Mouse (Mus musculus) lung, postnatal 14 days (tissue): Measurements from ENCODE around the gene Dpm3.
A peak's percentile ranks its signal among the peaks of the same experiment; 100 is the strongest.

ENCODE experiments used
- DNase-seq: peaks from one replicate; pipeline ENCODE4 v3.0.0; 2021

Gene Dpm3

DNA sequence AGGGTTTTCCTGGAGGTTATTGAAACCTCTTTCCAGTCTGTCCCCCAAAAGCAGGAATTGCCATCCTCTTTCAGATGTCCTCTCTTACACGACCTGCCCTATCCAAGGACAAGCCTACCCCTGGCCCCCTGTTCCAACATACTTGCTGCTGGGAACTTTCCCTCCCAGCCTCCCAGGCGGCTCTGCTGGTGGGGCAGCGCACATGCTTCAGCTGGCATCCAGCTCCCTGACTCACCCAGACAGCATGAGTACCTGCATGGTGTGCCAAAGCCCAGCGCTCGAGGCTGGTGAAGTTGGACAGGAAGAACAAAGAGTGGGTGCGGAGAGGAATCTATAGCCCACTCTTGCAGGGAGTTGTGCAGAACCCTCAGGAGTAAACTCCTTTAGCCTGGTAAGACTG is 11.7 kb downstream of the Dpm3 start:
- DNase-seq = peak; percentile 42

- DNase-seq = peak; percentile 35
These were observed 12.6 kb downstream of the Dpm3 start for GRCm38 (mm10) chr3:89271760-89272159.

GRCm38 (mm10) chr3:89276061-89276460 is 16.9 kb downstream of the Dpm3 start:
- no peak for DNase-seq

DNA sequence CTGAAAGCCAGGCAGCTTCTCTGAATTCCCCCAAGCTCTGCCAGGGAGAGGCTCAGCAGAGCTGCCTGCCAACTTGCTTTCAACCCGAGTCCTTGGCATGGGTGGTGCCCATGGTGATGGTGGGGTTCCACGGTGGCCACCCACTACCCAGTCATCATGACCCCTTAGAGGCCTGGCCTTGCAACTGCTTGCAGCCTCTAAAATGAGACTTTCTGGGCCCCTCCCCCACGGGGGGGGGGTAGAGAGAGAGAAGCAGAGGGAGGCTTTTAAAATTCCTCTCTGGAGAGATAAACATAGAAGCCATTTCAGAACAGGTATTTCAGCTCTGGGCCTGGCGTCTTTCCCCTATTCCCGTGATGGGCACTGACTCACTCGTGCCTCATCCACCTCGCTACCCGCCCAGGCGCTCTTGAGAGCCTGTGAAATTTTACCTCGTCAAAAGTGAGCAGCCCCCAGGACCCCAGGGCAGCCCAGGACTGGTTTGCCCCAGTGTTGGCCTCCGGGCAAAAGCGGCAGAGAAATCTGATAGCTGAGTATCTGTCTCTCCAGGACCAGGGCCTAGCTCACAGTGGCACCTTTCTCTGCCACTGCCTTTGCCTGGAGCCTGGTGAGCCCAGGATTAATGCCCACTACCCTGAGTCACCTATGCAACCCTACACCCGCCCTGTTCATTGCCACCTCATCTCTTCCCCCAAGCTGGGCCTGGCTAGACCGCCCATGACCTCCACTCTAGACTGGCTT is 18.3 kb downstream of the Dpm3 start:
- peak; percentile 54 for DNase-seq

DNA sequence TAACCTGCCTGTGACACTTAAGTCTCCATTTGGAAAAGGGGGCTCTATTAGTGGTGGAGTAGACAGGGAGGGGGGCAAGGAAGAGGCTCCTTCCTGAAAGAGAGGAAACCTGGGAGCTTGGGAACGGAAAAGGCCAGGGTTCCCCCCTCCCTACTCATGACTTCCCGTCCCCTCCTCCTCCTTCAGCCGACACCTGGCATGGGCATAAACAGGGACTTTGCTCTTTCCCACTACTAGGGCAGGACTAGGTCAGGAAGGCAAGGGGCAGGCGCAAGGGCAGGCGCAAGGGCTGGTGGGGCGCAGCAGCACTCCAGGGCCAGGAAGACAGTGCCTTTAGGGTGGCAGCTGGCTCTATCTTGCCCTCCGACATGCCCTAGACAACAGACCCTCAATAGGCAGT is 18.9 kb downstream of the Dpm3 start:
- DNase-seq = peak; percentile 65

DNA sequence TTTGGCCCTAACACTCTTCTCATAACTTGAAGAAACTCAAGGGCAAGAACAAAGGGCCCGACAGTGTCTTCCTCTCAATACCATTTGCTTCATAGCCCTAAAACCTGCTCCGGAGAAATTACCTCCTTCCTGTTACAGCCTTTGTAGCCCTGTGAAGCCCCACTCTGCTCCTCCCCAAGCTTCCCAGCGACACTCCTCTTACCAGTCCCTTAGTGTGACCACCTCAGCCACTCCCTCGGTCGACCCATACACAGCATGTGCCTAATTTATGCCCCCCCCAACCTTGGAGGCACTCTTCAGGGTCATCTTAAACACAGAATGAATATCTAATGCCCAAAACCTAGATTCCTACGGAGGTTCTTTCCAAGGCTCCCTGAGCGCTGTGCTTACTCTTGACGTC is 19.5 kb downstream of the Dpm3 start:
- DNase-seq = no peak

DNA sequence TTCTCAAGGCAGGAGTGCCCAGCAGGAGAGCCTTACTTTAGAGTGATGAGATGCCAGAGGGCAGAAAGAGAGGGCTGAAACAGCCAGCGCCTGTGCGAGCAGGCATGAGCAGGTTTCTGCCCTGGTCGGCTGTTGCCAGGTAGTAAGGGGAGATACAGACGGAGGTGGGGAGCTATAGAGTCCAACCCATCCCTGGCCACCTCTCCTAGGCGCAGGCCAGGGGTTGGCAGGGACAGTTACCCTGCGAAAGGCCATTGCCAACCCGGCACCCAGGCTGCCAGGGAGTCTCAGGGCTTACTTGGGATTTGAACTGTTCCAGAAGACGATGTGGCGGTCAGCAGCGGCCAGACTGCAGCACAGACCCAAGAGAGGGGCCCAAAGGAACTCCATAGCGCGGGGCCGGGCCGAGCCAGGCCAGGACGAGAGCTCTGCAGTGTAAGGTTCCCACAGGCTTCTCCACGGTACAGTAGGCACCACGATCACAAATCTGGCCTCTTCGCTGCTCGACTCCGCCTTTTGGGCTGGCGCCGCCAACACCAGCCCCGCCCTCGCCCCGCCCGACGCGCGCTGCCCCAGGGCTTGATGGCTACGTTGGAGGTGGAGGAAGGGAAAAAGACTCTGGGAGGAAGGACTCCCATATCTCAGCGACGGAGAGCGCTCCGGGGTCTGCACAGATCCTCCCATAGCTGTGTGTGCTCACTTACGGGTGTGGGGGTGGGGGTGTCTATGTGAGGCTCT is 20.2 kb downstream of the Dpm3 start:
- DNase-seq = peak; percentile 92

DNA sequence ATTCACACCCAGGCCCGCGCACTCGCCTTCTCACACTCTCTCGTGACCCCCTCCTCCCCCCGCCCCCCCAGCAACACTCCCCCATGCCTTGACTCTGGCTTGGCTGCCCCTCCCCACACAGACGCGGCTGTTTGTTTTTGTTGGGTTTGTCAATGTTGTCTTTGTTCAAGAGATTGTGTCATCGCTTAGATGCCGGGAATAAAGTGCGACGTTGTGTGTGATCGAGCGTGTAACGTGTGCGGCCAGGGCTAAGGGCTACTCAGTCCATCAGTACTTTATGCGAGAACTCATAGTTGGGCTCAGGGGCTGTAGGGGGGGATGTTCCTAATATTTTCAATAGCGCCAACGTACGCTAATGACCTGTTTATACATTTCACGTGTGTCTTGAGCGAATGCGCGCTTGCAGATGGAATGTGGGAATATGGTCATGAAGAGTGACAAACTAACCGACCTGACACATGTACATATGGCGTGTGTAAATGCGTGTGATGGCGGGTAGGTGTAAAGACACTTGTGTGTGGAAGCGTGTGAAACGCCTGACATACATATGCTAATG is 21.0 kb downstream of the Dpm3 start:
- peak; percentile 58 for DNase-seq

GRCm38 (mm10) chr3:89280606-89281511 is 21.7 kb downstream of the Dpm3 start, which contains the start of gene Efna1:
TSS of gene Efna1 (minus strand) at chr3:89281142.
- peak; percentile 68 for DNase-seq

DNA sequence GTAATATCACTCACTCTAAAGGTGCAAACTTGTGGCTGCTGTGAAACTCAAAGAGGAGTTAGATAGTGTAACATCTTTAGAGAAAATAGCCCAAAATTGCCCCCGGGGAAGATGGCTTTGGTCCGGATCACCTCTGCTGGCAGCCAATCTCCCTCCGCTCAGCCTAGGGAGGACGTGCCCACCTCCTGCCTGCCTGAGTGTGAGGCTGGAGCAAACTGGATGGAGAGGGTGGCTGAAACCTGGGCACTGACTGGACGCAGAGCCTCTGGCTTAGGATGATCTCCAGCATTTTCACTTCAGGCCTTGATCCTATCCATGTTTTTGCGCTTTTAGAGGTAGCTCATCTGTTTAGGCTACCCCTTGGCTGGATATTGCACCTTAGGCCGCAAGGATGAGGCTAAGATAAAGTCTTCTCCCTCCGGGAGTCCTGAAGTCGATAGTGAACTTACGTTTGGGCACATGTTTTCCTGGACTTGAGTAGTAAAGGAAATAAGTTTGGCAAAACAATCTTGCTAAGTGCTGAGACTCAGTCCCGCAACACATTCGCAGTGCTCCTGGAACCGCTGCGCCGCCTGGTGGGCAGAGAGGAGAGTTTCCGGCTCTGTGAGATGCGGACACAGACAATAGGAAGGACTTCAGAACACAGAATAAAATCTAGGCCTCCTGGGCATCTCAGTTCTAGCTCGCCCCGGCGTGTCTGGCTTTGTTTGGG is 22.6 kb downstream of the Dpm3 start:
- peak; percentile 91 for DNase-seq

- no peak for DNase-seq
These were observed 23.1 kb downstream of the Dpm3 start for GRCm38 (mm10) chr3:89282291-89282643.

DNA sequence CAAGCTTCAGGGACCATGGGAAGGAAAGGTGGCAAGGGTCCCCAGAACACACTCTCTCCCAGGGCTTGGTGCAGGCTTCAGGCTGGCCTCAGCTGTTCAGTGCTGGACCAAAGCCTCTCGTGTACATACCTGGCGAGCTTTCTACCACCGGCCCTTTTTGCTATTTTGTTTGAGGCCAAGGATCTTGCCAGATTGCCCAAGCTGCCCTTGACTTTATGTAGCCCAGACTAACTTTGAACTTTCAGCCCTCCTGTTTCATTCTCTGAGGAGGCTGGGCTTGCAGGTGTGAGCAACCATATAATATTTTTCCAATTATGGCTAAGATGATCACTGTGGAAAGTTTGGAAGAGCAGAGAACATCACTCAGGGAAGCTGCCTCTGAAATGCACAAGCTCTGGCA is 25.1 kb downstream of the Dpm3 start:
- DNase-seq = no peak

- no peak for DNase-seq
These were observed 26.4 kb downstream of the Dpm3 start for GRCm38 (mm10) chr3:89285526-89285925.

GRCm38 (mm10) chr3:89287286-89287685 is 28.1 kb downstream of the Dpm3 start:
- no peak for DNase-seq

DNA sequence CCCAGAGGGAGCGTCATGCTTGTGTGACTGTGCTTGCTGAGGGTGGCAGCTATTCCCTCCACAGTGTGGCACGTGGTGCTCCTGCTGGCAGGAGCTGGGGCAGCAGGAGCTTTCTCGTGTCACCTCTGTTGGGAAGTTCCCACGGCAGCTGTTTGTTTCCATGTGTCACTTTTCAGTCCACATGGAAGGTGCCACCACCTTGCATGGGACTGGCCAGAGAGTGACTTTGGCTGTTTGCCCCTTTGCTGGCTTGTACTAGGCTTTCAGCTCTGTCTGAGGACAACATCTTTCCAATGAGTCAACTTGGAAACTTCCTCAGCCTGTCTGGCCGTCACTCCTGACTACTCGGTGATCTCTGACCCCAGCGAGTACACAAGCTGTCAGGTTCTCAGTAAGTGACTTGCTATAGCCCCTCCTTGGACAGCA is 29.4 kb downstream of the Dpm3 start:
- DNase-seq = no peak

- no peak for DNase-seq
These were observed 32.7 kb downstream of the Dpm3 start for GRCm38 (mm10) chr3:89291874-89292273.

- DNase-seq = no peak
These were observed 33.1 kb downstream of the Dpm3 start for GRCm38 (mm10) chr3:89292303-89292702.

DNA sequence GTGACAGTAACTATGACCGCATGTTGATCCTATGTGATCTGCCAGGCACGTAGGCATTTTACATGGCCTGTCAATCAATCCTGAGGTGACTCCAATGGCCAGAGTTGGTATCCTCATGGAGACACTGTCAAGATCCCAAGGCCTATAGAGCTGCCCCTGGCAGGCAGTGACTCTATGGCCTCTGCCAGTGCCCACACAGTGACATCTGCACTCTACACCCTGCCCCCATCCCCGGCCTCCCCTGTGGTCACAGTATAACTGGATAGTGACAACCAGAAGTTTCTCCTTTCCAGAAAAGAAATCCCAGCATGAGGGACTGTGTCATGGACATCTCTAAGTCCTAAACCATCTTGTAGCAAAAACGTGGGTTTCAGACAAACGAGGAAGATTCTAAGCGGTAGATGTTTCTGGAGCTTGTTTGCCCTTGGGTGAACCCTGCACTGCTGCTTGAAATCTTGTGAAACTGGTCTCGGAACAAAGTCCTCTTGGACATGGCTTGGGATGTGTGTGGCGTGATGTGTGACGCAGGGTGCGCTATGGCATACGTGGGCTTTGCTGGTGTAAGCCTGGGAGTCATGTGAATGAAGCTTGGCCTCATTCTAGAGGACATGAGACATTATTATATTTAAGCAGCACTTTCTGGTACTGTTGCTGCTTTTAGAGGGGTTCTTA is 34.2 kb downstream of the Dpm3 start:
- DNase-seq = no peak

DNA sequence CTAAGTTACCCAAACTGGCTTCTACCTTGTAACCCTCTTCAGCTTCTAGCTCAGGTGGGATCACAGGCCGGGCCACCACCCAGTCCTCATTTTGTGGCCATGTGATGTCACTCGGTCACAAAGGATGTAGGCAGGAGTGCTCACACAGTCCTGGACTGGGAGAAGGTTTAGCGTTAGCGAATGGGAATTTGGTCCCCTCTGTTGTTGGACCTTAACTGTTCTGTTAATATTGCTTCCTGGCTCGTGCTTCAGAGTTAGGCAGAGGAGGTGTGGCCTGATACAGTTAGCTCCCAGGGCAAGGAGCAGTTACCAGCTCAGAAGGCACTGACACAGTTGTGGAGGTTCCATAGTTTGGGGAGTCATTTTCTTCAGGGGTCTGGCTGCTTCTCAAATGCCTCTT is 35.0 kb downstream of the Dpm3 start:
- no peak for DNase-seq

GRCm38 (mm10) chr3:89295685-89296230 is 36.6 kb downstream of the Dpm3 start:
- DNase-seq = no peak

GRCm38 (mm10) chr3:89296761-89297396 is 37.7 kb downstream of the Dpm3 start:
- no peak for DNase-seq
